Mouse (Mus musculus) limb, embryonic 15.5 days (tissue): ENCODE results near the gene Asb15. TPM values are rescaled to one million over a fixed set of nuclear protein-coding genes. Genes with fewer than 3 reads are reported as not detected.

Experiments used
- ATAC-seq: fragments of 200-750 bp; cut with Nextera tagmentation; 2 replicates; pipeline ENCODE4 v1.8.0; 2017; ENCODE audit warnings: low read depth, moderate TSS enrichment; ENCODE audit not compliant: insufficient number of reproducible peaks, low FRiP score, low TSS enrichment
- H3K27ac ChIP-seq: fragments of 300-500 bp; sonication (generic); 2 replicates; pipeline ENCODE4 v1.5.1; 2015; ENCODE audit warnings: moderate library complexity, mild to moderate bottlenecking, inconsistent platforms
- H3K27me3 ChIP-seq: fragments of 300-500 bp; sonication (generic); 2 replicates; pipeline ENCODE4 v1.6.1; 2015; ENCODE audit warnings: inconsistent platforms
- H3K36me3 ChIP-seq: fragments of 300-500 bp; sonication (generic); 2 replicates; pipeline ENCODE4 v1.6.1; 2015; ENCODE audit warnings: inconsistent platforms
- H3K4me1 ChIP-seq: fragments of 300-500 bp; sonication (generic); 2 replicates; pipeline ENCODE4 v1.6.1; 2015; ENCODE audit warnings: inconsistent platforms
- H3K4me2 ChIP-seq: fragments of 300-500 bp; sonication (generic); 2 replicates; pipeline ENCODE4 v1.6.1; 2015; ENCODE audit warnings: mild to moderate bottlenecking, inconsistent platforms
- H3K4me3 ChIP-seq: fragments of 300-500 bp; sonication (generic); 2 replicates; pipeline ENCODE4 v1.5.1; 2015; ENCODE audit warnings: mild to moderate bottlenecking, inconsistent platforms
- H3K9ac ChIP-seq: fragments of 300-500 bp; sonication (generic); 2 replicates; pipeline ENCODE4 v1.6.1; 2015; ENCODE audit warnings: inconsistent platforms
- H3K9me3 ChIP-seq: fragments of 300-500 bp; sonication (generic); 2 replicates; pipeline ENCODE4 v1.6.1; 2016; ENCODE audit warnings: inconsistent platforms
- WGBS: fragments of 180-500 bp; shearing (Covaris S2); methylation state at CpG from one replicate; pipeline ENCODE4 v1.1.7; 2015; 5-methylcytosine and 5-hydroxymethylcytosine counted together
- polyA plus RNA-seq: library from polyadenylated mRNA; unstranded; fragments of >200 nt; fragmentation: Nextera tagmentation; extraction: Ambion mirVana; gene quantifications from 2 replicates; pipeline ENCODE4 v1.2.1, GENCODE M21; 2015

The Asb15 gene
- polyA plus RNA-seq, 1 experiment from 2014 or later: not detected

DNA sequence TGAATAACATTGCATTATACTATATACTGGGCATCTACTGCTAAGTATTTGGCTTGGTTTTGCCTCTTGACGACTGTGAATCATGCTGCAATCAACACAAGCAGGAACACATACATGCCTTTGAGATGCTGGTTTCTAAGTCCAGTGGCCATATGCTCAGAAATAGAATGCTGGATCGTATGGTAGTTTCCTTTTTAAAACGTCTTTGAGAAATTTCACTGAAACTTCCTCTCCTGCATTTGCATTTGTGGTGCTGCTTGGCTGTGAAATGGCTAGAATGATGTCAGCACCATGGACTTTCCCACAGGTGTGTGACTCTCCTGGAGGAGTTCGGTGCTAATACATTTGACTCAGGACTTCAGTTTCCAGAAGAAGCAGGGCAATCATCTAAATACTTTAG is 12.2 kb downstream of the Asb15 start:
- ATAC-seq: no peak

GRCm38 (mm10) chr6:24542393-24542792 is 14.4 kb downstream of the Asb15 start:
- H3K4me3 ChIP-seq: no peak overlapping the region
- no peak overlapping the region for H3K4me2 ChIP-seq
- H3K36me3 ChIP-seq: no peaks in the 10 kb centered on the region
- no peaks in the 10 kb centered on the region for H3K4me1 ChIP-seq
- no peak for ATAC-seq
- H3K9ac ChIP-seq: no peak overlapping the region
- no peaks in the 10 kb centered on the region for H3K27me3 ChIP-seq
- H3K9me3 ChIP-seq: no peaks in the 10 kb centered on the region
- H3K27ac ChIP-seq: no peak overlapping the region

More for the DNA sequence above, 12.2 kb downstream of the Asb15 start:
- no peak overlapping the region for H3K4me3 ChIP-seq
- 63% methylated on average over 4 of the region's 4 CpGs for WGBS
- no peak overlapping the region for H3K4me2 ChIP-seq
- no peak overlapping the region for H3K27ac ChIP-seq
- H3K4me1 ChIP-seq: no peaks in the 10 kb centered on the region
- H3K27me3 ChIP-seq: no peaks in the 10 kb centered on the region
- no peak overlapping the region for H3K9ac ChIP-seq
- H3K9me3 ChIP-seq: no peaks in the 10 kb centered on the region
- H3K36me3 ChIP-seq: no peaks in the 10 kb centered on the region

DNA sequence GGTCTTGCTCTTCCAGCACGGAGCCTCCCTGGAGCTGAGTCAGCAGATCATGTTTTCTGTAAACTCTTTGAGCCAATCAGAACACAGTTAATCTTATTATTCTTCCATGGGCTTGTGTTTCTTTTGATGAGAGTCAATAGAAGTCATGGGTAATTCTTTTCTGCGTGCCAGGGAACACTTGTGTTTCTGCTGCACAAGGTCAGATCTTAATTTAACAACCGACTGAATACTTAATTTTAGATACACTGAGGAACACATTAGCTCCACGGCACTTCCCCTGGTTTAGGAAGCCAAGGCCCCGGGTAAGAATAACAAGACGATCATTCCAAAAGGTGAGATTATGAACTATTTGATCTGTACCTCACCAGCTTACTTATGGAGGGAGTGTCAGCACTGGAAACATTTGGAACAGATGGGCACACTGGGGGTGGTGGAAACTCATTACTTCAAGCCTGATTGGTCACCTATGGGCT is 15.2 kb downstream of the Asb15 start:
- Histone ChIP-seq H3K9ac (no peak overlapping the region), H3K27ac (no peak overlapping the region), H3K4me2 (no peak overlapping the region), H3K4me3 (no peak overlapping the region), H3K27me3 (no peaks in the 10 kb centered on the region), H3K4me1 (no peaks in the 10 kb centered on the region), H3K36me3 (no peaks in the 10 kb centered on the region), H3K9me3 (no peaks in the 10 kb centered on the region)
- no peak for ATAC-seq
- WGBS: 50% methylated on average over 6 of the region's 6 CpGs

- no peaks in the 10 kb centered on the region for H3K9me3 ChIP-seq
- WGBS: 67% methylated on average over 1 of the region's 1 CpGs
- no peak overlapping the region for H3K27ac ChIP-seq
- H3K4me3 ChIP-seq: no peak overlapping the region
- no peaks in the 10 kb centered on the region for H3K4me1 ChIP-seq
- no peaks in the 10 kb centered on the region for H3K27me3 ChIP-seq
- no peak overlapping the region for H3K9ac ChIP-seq
- ATAC-seq: no peak
- H3K36me3 ChIP-seq: no peaks in the 10 kb centered on the region
- H3K4me2 ChIP-seq: no peak overlapping the region
Observed at GRCm38 (mm10) chr6:24546716-24547420, 18.9 kb downstream of the Asb15 start.

GRCm38 (mm10) chr6:24549801-24550200 is 21.9 kb downstream of the Asb15 start:
- Histone ChIP-seq H3K4me1 (no peaks in the 10 kb centered on the region), H3K4me2 (no peak overlapping the region), H3K27me3 (no peaks in the 10 kb centered on the region), H3K9me3 (no peaks in the 10 kb centered on the region), H3K27ac (no peak overlapping the region), H3K4me3 (no peak overlapping the region), H3K9ac (no peak overlapping the region), H3K36me3 (no peaks in the 10 kb centered on the region)
- ATAC-seq: no peak
- 79% methylated on average over 2 of the region's 2 CpGs for WGBS

DNA sequence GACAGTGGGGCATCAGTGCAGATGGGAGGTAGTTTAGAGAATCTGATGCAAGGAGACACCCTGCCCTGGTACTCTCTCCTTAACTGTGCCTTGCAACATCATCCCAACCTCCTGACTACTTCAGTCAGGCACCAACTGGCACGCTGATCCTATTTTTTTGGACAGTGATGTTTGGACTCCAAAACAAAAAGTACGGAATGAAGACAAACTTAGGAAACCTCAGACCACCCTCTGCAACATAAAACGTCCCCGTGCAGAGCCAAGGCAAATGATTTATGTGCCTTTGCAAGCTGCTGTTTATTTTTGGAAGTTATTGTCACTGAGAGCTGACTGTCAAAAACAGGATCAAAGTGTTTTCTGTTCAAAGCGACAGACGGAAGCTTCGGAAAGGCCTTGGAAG is 24.1 kb downstream of the Asb15 start:
- Histone ChIP-seq H3K4me2 (no peak overlapping the region), H3K9me3 (no peaks in the 10 kb centered on the region), H3K27me3 (no peaks in the 10 kb centered on the region), H3K9ac (no peak overlapping the region), H3K4me1 (no peaks in the 10 kb centered on the region), H3K4me3 (no peak overlapping the region), H3K27ac (no peak overlapping the region), H3K36me3 (no peaks in the 10 kb centered on the region)
- ATAC-seq: no peak
- WGBS: 57% methylated on average over 7 of the region's 7 CpGs

GRCm38 (mm10) chr6:24554427-24555086 is 26.6 kb downstream of the Asb15 start:
- Histone ChIP-seq H3K27me3 (no peaks in the 10 kb centered on the region), H3K36me3 (no peaks in the 10 kb centered on the region), H3K4me2 (no peak overlapping the region), H3K4me3 (no peak overlapping the region), H3K27ac (no peak overlapping the region), H3K9me3 (no peaks in the 10 kb centered on the region), H3K9ac (no peak overlapping the region), H3K4me1 (no peaks in the 10 kb centered on the region)
- no peak for ATAC-seq
- 61% methylated on average over 11 of the region's 11 CpGs for whole genome bisulfite sequencing

GRCm38 (mm10) chr6:24555488-24555887 is 27.5 kb downstream of the Asb15 start:
- H3K9me3 ChIP-seq: no peaks in the 10 kb centered on the region
- no peak for ATAC-seq
- H3K4me1 ChIP-seq: no peaks in the 10 kb centered on the region
- no peaks in the 10 kb centered on the region for H3K36me3 ChIP-seq
- no peaks in the 10 kb centered on the region for H3K27me3 ChIP-seq
- no peak overlapping the region for H3K4me2 ChIP-seq
- H3K4me3 ChIP-seq: no peak overlapping the region
- 72% methylated on average over 2 of the region's 2 CpGs for WGBS
- no peak overlapping the region for H3K9ac ChIP-seq
- H3K27ac ChIP-seq: no peak overlapping the region

DNA sequence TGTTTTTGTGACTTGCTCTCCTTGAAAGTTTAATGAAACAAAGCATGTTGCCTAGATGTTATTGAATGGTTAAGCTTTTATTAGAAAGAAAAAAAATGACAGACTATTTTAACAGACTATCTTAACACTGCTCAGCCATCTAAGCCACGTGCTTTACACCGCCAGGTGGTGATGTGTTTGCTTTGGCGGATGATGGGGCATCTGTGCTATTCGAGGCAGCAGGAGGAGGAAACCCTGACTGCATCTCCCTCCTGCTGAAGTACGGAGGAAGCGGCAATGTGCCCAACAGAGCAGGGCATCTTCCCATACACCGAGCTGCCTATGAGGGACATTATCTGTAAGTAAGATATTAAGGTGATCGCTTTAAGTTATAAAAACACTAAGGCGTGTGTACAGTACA is 36.1 kb downstream of the Asb15 start:
- H3K4me2 ChIP-seq: no peak overlapping the region
- no peaks in the 10 kb centered on the region for H3K9me3 ChIP-seq
- H3K27ac ChIP-seq: no peak overlapping the region
- H3K4me1 ChIP-seq: no peaks in the 10 kb centered on the region
- no peak overlapping the region for H3K4me3 ChIP-seq
- no peaks in the 10 kb centered on the region for H3K36me3 ChIP-seq
- no peaks in the 10 kb centered on the region for H3K27me3 ChIP-seq
- WGBS: 73% methylated on average over 9 of the region's 9 CpGs
- no peak for ATAC-seq
- no peak overlapping the region for H3K9ac ChIP-seq

GRCm38 (mm10) chr6:24564886-24565285 is 36.9 kb downstream of the Asb15 start:
- ATAC-seq: no peak
- Histone ChIP-seq H3K4me2 (no peak overlapping the region), H3K36me3 (no peaks in the 10 kb centered on the region), H3K4me1 (no peaks in the 10 kb centered on the region), H3K27me3 (no peaks in the 10 kb centered on the region), H3K4me3 (no peak overlapping the region), H3K9me3 (no peaks in the 10 kb centered on the region), H3K9ac (no peak overlapping the region), H3K27ac (no peak overlapping the region)
- WGBS: 84% methylated on average over 1 of the region's 1 CpGs

- H3K9me3 ChIP-seq: no peaks in the 10 kb centered on the region
- H3K4me3 ChIP-seq: no peak overlapping the region
- no peaks in the 10 kb centered on the region for H3K27me3 ChIP-seq
- H3K27ac ChIP-seq: no peak overlapping the region
- no peak overlapping the region for H3K4me2 ChIP-seq
- H3K9ac ChIP-seq: no peak overlapping the region
- H3K36me3 ChIP-seq: no peaks in the 10 kb centered on the region
- no peak for ATAC-seq
- 76% methylated on average over 5 of the region's 5 CpGs for WGBS
- no peaks in the 10 kb centered on the region for H3K4me1 ChIP-seq
Observed at GRCm38 (mm10) chr6:24568963-24569362, 41.0 kb downstream of the Asb15 start.

- 65% methylated on average over 1 of the region's 1 CpGs for WGBS
- H3K36me3 ChIP-seq: no peaks in the 10 kb centered on the region
- H3K4me2 ChIP-seq: no peak overlapping the region
Observed at GRCm38 (mm10) chr6:24569711-24570110, 41.8 kb downstream of the Asb15 start.

More at GRCm38 (mm10) chr6:24569711-24570110, 41.8 kb downstream of the Asb15 start:
- Histone ChIP-seq H3K27ac (no peak overlapping the region), H3K9me3 (no peaks in the 10 kb centered on the region), H3K27me3 (no peaks in the 10 kb centered on the region), H3K4me3 (no peak overlapping the region), H3K4me1 (no peaks in the 10 kb centered on the region), H3K9ac (no peak overlapping the region)
- no peak for ATAC-seq
